11 mouse cellular contexts compared by ENCODE assay signal in the genomic region with DNA sequence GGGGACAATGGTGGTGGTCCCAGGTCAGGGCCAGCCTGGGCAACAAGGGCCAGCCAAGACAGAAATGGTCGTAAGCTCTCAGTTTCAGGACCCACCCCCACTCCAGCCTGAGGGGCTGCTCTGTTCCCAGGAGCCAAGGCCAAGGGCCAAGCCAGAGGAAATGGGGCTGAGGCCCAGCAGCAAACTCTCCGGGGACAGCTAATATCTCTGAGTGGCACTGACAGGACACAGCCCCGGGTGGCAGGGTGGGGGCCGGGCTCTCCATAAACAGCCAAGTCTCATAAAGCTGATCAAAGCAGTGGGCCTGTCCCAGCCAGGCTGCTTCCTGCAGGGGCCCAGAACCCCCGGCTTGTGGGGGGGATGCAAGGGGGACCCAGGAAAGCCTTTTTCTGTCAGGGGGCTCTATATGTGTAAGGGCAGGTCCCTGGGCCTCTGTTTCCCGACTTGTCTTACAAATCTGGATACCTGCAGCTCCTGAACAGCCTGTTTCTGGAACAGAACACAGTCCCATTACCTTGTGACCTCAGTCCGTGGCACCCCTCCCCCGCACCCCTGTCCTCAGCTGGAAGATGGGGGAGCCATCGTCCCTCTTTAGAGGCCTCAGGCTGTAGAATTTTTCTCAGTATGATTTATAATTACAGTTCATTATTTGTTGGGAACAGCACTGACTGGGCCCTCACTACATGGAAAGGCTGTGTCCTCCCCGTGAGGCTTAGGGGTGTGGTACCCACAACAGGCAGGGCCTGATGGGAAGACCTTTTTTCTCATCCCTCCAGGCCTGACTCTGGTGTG. TPM values are rescaled to one million over a fixed set of nuclear protein-coding genes. Genes with fewer than 3 reads are reported as not detected.
DNase-seq lines count a peak whose midpoint lies in the region; ATAC-seq and TF ChIP-seq lines count a peak whose summit lies in the region.
"Had no signal": no experiment of that assay in that cellular context is flagged by ENCODE, and none has a peak within 500 bp of the region (broad histone marks: within the 10 kb centered on the region; RNA-seq: fewer than 3 reads in every experiment).

No protein-coding gene starts in this region.

- no peak overlapping the region for H3K4me3 ChIP-seq in heart, embryonic 12.5 days
- no peak overlapping the region for H3K4me3 ChIP-seq in heart, adult 2 months
- no peak overlapping the region for H3K4me3 ChIP-seq in liver, embryonic 12.5 days
- H3K4me3 ChIP-seq in intestine, embryonic 15.5 days (replicated peaks), result no peak overlapping the region
- H3K4me3 ChIP-seq in myocyte, result no peak overlapping the region

- DNase-seq in heart, adult 2 months, result no peak
- no peak for DNase-seq in liver
- no peak for DNase-seq in spleen, adult 18-20 months
- no peak for DNase-seq in ovary, postnatal 36 days (ENCODE audit: low spot score)
- DNase-seq: gastrocnemius, postnatal 25 days; layer of hippocampus, adult 9-11 months had no signal

- H3K9me3 ChIP-seq in heart, embryonic 12.5 days (replicated peaks), result no peaks in the 10 kb centered on the region
- H3K9me3 ChIP-seq in liver, embryonic 12.5 days (replicated peaks), result no peaks in the 10 kb centered on the region
- H3K9me3 ChIP-seq in intestine, embryonic 15.5 days, result no peaks in the 10 kb centered on the region

- ATAC-seq in heart, embryonic 12.5 days (ENCODE audit: insufficient number of reproducible peaks, low FRiP score), result peak; percentile 61
- ATAC-seq in liver, embryonic 12.5 days, result no peak
- no peak for ATAC-seq in intestine, embryonic 15.5 days

- 25% methylated on average over 10 of the region's 10 CpGs for WGBS in heart, embryonic 12.5 days
- WGBS in heart, adult 2 months, result 46% methylated on average over 10 of the region's 10 CpGs
- 45% methylated on average over 10 of the region's 10 CpGs for WGBS in liver, embryonic 12.5 days (ENCODE audit: insufficient replicate concordance)
- 26% methylated on average over 10 of the region's 10 CpGs for WGBS in intestine, embryonic 15.5 days

- TF ChIP-seq POLR2A in heart, adult 2 months (IDR thresholded peaks at IDR 0.05; ENCODE audit: insufficient read depth, low read depth, low read length), result no peak
- no peak for TF ChIP-seq POLR2A in myocyte (IDR thresholded peaks at IDR 0.05; ENCODE audit: insufficient read length, low read depth)

- H3K4me1 ChIP-seq in heart, embryonic 12.5 days (replicated peaks), result peaks cover 59% of the 10 kb centered on the region
- H3K4me1 ChIP-seq in heart, adult 2 months (ENCODE audit: control insufficient read depth, insufficient read depth, low read length), result peaks cover 17% of the 10 kb centered on the region
- H3K4me1 ChIP-seq in liver, embryonic 12.5 days, result peaks cover 50% of the 10 kb centered on the region
- peaks cover 41% of the 10 kb centered on the region for H3K4me1 ChIP-seq in intestine, embryonic 15.5 days (replicated peaks)

- H3ac ChIP-seq in myocyte (ENCODE audit: control insufficient read depth, insufficient read length), result no peak overlapping the region

- TF ChIP-seq CTCF in heart, adult 2 months (IDR thresholded peaks at IDR 0.05), result no peak

- no peaks in the 10 kb centered on the region for H3K27me3 ChIP-seq in heart, embryonic 12.5 days (replicated peaks)
- no peaks in the 10 kb centered on the region for H3K27me3 ChIP-seq in heart, adult 2 months (ENCODE audit: control insufficient read depth, insufficient read depth, low read length)
- H3K27me3 ChIP-seq in liver, embryonic 12.5 days (replicated peaks), result 0 out of 2 replicates have a peak, but pooled peaks cover 5% of the 10 kb centered on the region
- H3K27me3 ChIP-seq in intestine, embryonic 15.5 days (replicated peaks), result no peaks in the 10 kb centered on the region
- H3K27me3 ChIP-seq in myocyte (ENCODE audit: control insufficient read depth, insufficient read depth, insufficient read length), result no peaks in the 10 kb centered on the region

- peak overlapping the region; percentile 48 for H3K27ac ChIP-seq in heart, embryonic 12.5 days (ENCODE audit: poor library complexity, severe bottlenecking)
- H3K27ac ChIP-seq in heart, adult 2 months, result no peak overlapping the region
- 0 out of 2 replicates have a peak overlapping the region, but pooled peaks have one; percentile 15 for H3K27ac ChIP-seq in liver, embryonic 12.5 days
- H3K27ac ChIP-seq in intestine, embryonic 15.5 days, result peak overlapping the region; percentile 45; the same call in 1 of the 2 replicates
- H3K27ac ChIP-seq: macrophage had no signal

- H3K36me3 ChIP-seq in heart, embryonic 12.5 days, result no peaks in the 10 kb centered on the region
- no peaks in the 10 kb centered on the region for H3K36me3 ChIP-seq in heart, adult 2 months (ENCODE audit: control insufficient read depth, insufficient read depth, low read length)
- no peaks in the 10 kb centered on the region for H3K36me3 ChIP-seq in liver, embryonic 12.5 days
- H3K36me3 ChIP-seq in intestine, embryonic 15.5 days, result no peaks in the 10 kb centered on the region
- H3K36me3 ChIP-seq in myocyte (ENCODE audit: control insufficient read depth, insufficient read depth), result no peaks in the 10 kb centered on the region

- TF ChIP-seq EP300 in heart, adult 2 months (IDR thresholded peaks at IDR 0.05; ENCODE audit: insufficient read depth, low read depth, low read length), result no peak

- no peaks in the 10 kb centered on the region for H3K79me2 ChIP-seq in heart, adult 2 months (replicated peaks; ENCODE audit: control insufficient read depth, insufficient read depth, low read length)
- no peaks in the 10 kb centered on the region for H3K79me2 ChIP-seq in myocyte (ENCODE audit: control insufficient read depth, insufficient read depth)

- intact Hi-C loops in heart, adult 2 months (cut with DNase I), result no loop called here

- H3K9ac ChIP-seq in heart, embryonic 12.5 days, result 0 out of 2 replicates have a peak overlapping the region, but pooled peaks have one; percentile 4
- no peak overlapping the region for H3K9ac ChIP-seq in heart, adult 2 months (ENCODE audit: low read depth, low read length)
- no peak overlapping the region for H3K9ac ChIP-seq in liver, embryonic 12.5 days
- H3K9ac ChIP-seq in intestine, embryonic 15.5 days, result peak overlapping the region; percentile 8; the same call in 1 of the 2 replicates

- H3K4me2 ChIP-seq in heart, embryonic 12.5 days, result no peak overlapping the region
- H3K4me2 ChIP-seq in liver, embryonic 12.5 days, result no peak overlapping the region
- H3K4me2 ChIP-seq in intestine, embryonic 15.5 days (replicated peaks), result no peak overlapping the region
- peak overlapping the region; percentile 10 for H3K4me2 ChIP-seq in myocyte (ENCODE audit: low read depth)

TF ChIP-seq in myocyte, 11 proteins besides CTCF, POLR2A, EP300 and RAD21:
- TF ChIP-seq USF1 (IDR thresholded peaks at IDR 0.05; ENCODE audit: low read depth) (no peak), POLR2AphosphoS2 (IDR thresholded peaks at IDR 0.05; ENCODE audit: insufficient read length, low read depth) (no peak), SRF (IDR thresholded peaks at IDR 0.05; ENCODE audit: control insufficient read depth, insufficient read length, low read depth) (no peak), MAX (IDR thresholded peaks at IDR 0.05; ENCODE audit: low read depth) (no peak), TCF12 (IDR thresholded peaks at IDR 0.05; ENCODE audit: insufficient read depth, poor library complexity, severe bottlenecking) (no peak), E2F4 (IDR thresholded peaks at IDR 0.05; ENCODE audit: insufficient read depth) (no peak), MYOG (IDR thresholded peaks at IDR 0.05; ENCODE audit: control insufficient read depth in 1 of 3, insufficient read depth in 1 of 3, insufficient read length in 2 of 3, low read depth in 2 of 3) (no peak), REST (IDR thresholded peaks at IDR 0.05; ENCODE audit: insufficient read depth, insufficient read length) (no peak)
TF ChIP-seq in myocyte: peak in this region for 0.

RNA-seq across cellular contexts. Expression of a gene that starts 45.4 kb away (rescaled TPM):
- polyA plus RNA-seq in heart, embryonic 12.5 days (2016; fragmentation: Nextera tagmentation; extraction: Ambion mirVana), result 18.8 and 21.4 TPM in 2 replicates
- 1 to 10 TPM; 1.6 to 2.0 TPM for total RNA-seq in heart, adult 2 months (2021)
- polyA plus RNA-seq in heart, adult 2 months (2012; rRNA removed), result 6.5 and 10.5 TPM in 2 replicates
- polyA plus RNA-seq in liver, embryonic 12.5 days (2016; fragmentation: Nextera tagmentation; extraction: Ambion mirVana), result 4.9 and 5.0 TPM in 2 replicates
- 14.3 and 16.1 TPM in 2 replicates for polyA plus RNA-seq in intestine, embryonic 15.5 days (2015; fragmentation: Nextera tagmentation; extraction: Ambion mirVana)
- polyA plus RNA-seq in myocyte (2012; fragmentation: generic; extraction: Trizol), result 48.5 TPM
- polyA plus RNA-seq: macrophage had no signal

RNA-seq across cellular contexts. Expression of a gene that starts 48.5 kb away (rescaled TPM):
- polyA plus RNA-seq in heart, embryonic 12.5 days (2016; fragmentation: Nextera tagmentation; extraction: Ambion mirVana), result 216 and 235 TPM in 2 replicates
- total RNA-seq in heart, adult 2 months (2021), result 100 to 1,000 TPM; 118 to 121 TPM
- polyA plus RNA-seq in heart, adult 2 months (2012; rRNA removed), result 98.1 and 101 TPM in 2 replicates
- polyA plus RNA-seq in liver, embryonic 12.5 days (2016; fragmentation: Nextera tagmentation; extraction: Ambion mirVana), result 256 and 259 TPM in 2 replicates
- 268 and 270 TPM in 2 replicates for polyA plus RNA-seq in intestine, embryonic 15.5 days (2015; fragmentation: Nextera tagmentation; extraction: Ambion mirVana)
- polyA plus RNA-seq in myocyte (2012; fragmentation: generic; extraction: Trizol), result 322 TPM

Comparison
In these comparisons a context has a peak if more than half of its experiments do, and no peak if none do; other contexts are left out.
1. H3K9ac ChIP-seq: peak in heart, embryonic 12.5 days (single experiment) and intestine, embryonic 15.5 days (single experiment); none in heart, adult 2 months (single experiment) and liver, embryonic 12.5 days (single experiment).